Mouse (Mus musculus) CH12.LX (cell line): Measurements from ENCODE around the gene Arpp21.

Source experiments
- CHD2 ChIP-seq: IDR thresholded peaks from 2 replicates; pipeline ENCODE4 v1.6.1; 2011; ENCODE audit warnings: low read length, improper control_type of control experiment
- CTCF ChIP-seq, 2 experiments: IDR thresholded peaks in 1 of 2; conservative IDR thresholded peaks in 1 of 2; 2 replicates each; pipeline ENCODE4 v1.5.1; 2011 to 2012; ENCODE audit warnings: low read depth in 2 of 2, low read length in 2 of 2, improper control_type of control experiment in 1 of 2, inconsistent platforms in 1 of 2, mild to moderate bottlenecking in 1 of 2, moderate library complexity in 1 of 2
- E2F4 ChIP-seq: IDR thresholded peaks from 2 replicates; pipeline ENCODE4 v1.6.1; 2011; ENCODE audit warnings: low read depth, low read length, improper control_type of control experiment; ENCODE audit not compliant: insufficient replicate concordance
- ELF1 ChIP-seq: IDR thresholded peaks from 2 replicates; pipeline ENCODE4 v1.6.1; 2014; ENCODE audit warnings: low read depth, mild to moderate bottlenecking, inconsistent platforms, low read length, improper control_type of control experiment
- MAFK ChIP-seq: IDR thresholded peaks from 2 replicates; pipeline ENCODE4 v1.6.1; 2011; ENCODE audit warnings: low read length, improper control_type of control experiment; ENCODE audit not compliant: insufficient replicate concordance
- NRF1 ChIP-seq: IDR thresholded peaks from 2 replicates; pipeline ENCODE4 v1.6.1; 2014; ENCODE audit warnings: low read depth, mild to moderate bottlenecking, inconsistent platforms, low read length, improper control_type of control experiment, moderate library complexity
- POLR2A ChIP-seq: IDR thresholded peaks from 2 replicates; pipeline ENCODE4 v1.6.1; 2011; ENCODE audit warnings: low read depth, mild to moderate bottlenecking, improper control_type of control experiment, low read length
- POLR2AphosphoS2 ChIP-seq: IDR thresholded peaks from 2 replicates; pipeline ENCODE4 v1.6.1; 2011; ENCODE audit warnings: low read depth, low read length, improper control_type of control experiment
- TBP ChIP-seq: conservative IDR thresholded peaks from 2 replicates; pipeline ENCODE4 v1.6.1; 2011; ENCODE audit warnings: low read depth, low read length, improper control_type of control experiment
- UBTF ChIP-seq: IDR thresholded peaks from 2 replicates; pipeline ENCODE4 v1.6.1; 2012; ENCODE audit warnings: low read depth, mild to moderate bottlenecking, inconsistent platforms, low read length, improper control_type of control experiment, moderate library complexity
- ZNF384 ChIP-seq: IDR thresholded peaks from 2 replicates; pipeline ENCODE4 v1.6.1; 2012; ENCODE audit warnings: low read depth, low read length, improper control_type of control experiment, inconsistent platforms

DNA sequence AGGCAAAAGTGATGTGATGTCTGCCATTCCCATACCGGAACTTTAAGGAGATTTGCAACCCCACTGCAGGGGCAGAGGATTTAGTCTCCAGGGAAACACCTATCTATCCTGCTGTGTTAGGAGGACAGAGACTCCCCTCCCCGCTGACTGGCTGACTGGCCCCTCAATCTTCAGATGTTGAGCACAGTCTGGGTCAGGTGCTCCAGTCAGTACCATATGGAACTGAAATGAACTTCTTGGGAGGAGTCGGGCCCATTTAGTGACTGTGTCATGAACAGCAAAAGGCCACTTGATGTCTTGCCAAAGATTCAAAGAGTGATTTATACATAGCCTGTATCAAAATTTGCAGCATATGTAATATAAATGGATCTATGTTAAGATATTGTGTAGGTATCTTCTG, 116.2 kb downstream of the Arpp21 start:
- no peak for TF ChIP-seq ZNF384
- TF ChIP-seq POLR2A, result no peak
- no peak for TF ChIP-seq CTCF (conservative IDR thresholded peaks at IDR 0.05 in 1 of 2, IDR thresholded peaks at IDR 0.05 in 1 of 2; ENCODE audit: low read depth in 2 of 2, low read length in 2 of 2)
- no peak for TF ChIP-seq MAFK
- TF ChIP-seq E2F4, result no peak
- no peak for TF ChIP-seq TBP
- no peak for TF ChIP-seq UBTF
- no peak for TF ChIP-seq CHD2
- TF ChIP-seq POLR2AphosphoS2, result no peak
- no peak for TF ChIP-seq NRF1
- TF ChIP-seq ELF1, result no peak
